Mouse (Mus musculus) urinary bladder, postnatal 4 days (tissue): ENCODE measurements around the gene Nhlh1.
A peak's percentile ranks its signal among the peaks of the same experiment; 100 is the strongest.

ENCODE experiments used
- DNase-seq, 2 experiments: peaks; one replicate each; pipeline ENCODE4 v3.0.0; 2021 to 2022; ENCODE audit warnings: low spot score in 2 of 2

Nhlh1 gene

GRCm38 (mm10) chr1:172016660-172017516, 40.5 kb downstream of the Nhlh1 start:
- DNase-seq = no peak

- no peak for DNase-seq
These were observed 41.3 kb downstream of the Nhlh1 start for GRCm38 (mm10) chr1:172016031-172016430.

GRCm38 (mm10) chr1:172015312-172015939, 41.9 kb downstream of the Nhlh1 start:
- DNase-seq = no peak

- DNase-seq = no peak
These were observed 42.6 kb downstream of the Nhlh1 start for GRCm38 (mm10) chr1:172014771-172015170.

- DNase-seq = peak in 1 of 2 experiments; percentile 74
These were observed 45.3 kb downstream of the Nhlh1 start for GRCm38 (mm10) chr1:172012030-172012429.

- DNase-seq = no peak
These were observed 47.1 kb downstream of the Nhlh1 start for GRCm38 (mm10) chr1:172010042-172010824.

- no peak for DNase-seq
These were observed 48.0 kb downstream of the Nhlh1 start for GRCm38 (mm10) chr1:172009406-172009805.

- DNase-seq = no peak
These were observed 49.0 kb downstream of the Nhlh1 start for GRCm38 (mm10) chr1:172008351-172008750.

- DNase-seq = no peak
These were observed 49.6 kb downstream of the Nhlh1 start for GRCm38 (mm10) chr1:172007761-172008160.
